Mouse (Mus musculus) G1E (cell line): ENCODE results near the gene Zbtb24.

Experiments
- CTCF ChIP-seq: IDR thresholded peaks from 2 replicates; pipeline ENCODE4 v1.5.1; 2012; ENCODE audit warnings: low read depth, low read length, inconsistent platforms, mixed read lengths
- GATA1 ChIP-seq: IDR thresholded peaks from 2 replicates; pipeline ENCODE4 v1.6.1; 2012; ENCODE audit warnings: borderline replicate concordance, low read length, inconsistent platforms, mixed read lengths
- GATA2 ChIP-seq: IDR thresholded peaks from 2 replicates; pipeline ENCODE4 v1.6.1; 2012; ENCODE audit warnings: low read depth, low read length, inconsistent platforms, borderline replicate concordance
- TAL1 ChIP-seq: conservative IDR thresholded peaks from 2 replicates; pipeline ENCODE4 v1.6.1; 2012; ENCODE audit warnings: low read depth, low read length, inconsistent platforms, mixed read lengths

DNA sequence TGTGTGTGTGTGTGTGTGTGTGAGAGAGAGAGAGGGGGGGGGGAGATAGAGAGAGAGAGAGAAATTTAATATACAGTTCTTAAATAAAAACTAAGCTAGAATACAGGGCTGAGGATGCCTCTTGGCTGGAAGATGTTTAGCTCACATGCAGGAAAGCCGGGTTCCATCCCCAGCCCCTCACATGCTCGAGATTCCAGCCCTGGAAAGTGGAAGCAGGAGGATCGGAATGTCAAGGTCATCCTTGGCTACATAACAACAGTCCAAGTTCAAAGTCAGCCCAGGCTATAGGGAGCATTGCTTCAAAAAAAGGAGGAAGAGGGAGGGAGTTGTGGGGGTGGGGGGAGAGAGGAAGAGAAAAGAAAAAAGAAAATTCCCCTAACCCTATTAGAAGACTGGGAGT is 15.0 kb upstream of the Zbtb24 start:
- TF ChIP-seq CTCF = no peak
- TF ChIP-seq GATA1 = no peak
- TF ChIP-seq TAL1 = no peak
- no peak for TF ChIP-seq GATA2
